Mouse (Mus musculus) gastrocnemius, adult 18-20 months (tissue): ENCODE measurements around the gene Shc3. TPM values are rescaled to one million over a fixed set of nuclear protein-coding genes. Genes with fewer than 3 reads are reported as not detected.
A peak's percentile ranks its signal among the peaks of the same experiment; 100 is the strongest.

Source experiments
- DNase-seq: peaks from one replicate; pipeline ENCODE4 v3.0.0; 2021; ENCODE audit warnings: low spot score
- total RNA-seq, 2 experiments: library from RNA; stranded (reverse); gene quantifications; 2 replicates each; pipeline ENCODE4 v1.2.3; 2021

Gene Shc3
- total RNA-seq, 2 experiments from 2014 or later: 0.59 to 1.0 TPM

DNA sequence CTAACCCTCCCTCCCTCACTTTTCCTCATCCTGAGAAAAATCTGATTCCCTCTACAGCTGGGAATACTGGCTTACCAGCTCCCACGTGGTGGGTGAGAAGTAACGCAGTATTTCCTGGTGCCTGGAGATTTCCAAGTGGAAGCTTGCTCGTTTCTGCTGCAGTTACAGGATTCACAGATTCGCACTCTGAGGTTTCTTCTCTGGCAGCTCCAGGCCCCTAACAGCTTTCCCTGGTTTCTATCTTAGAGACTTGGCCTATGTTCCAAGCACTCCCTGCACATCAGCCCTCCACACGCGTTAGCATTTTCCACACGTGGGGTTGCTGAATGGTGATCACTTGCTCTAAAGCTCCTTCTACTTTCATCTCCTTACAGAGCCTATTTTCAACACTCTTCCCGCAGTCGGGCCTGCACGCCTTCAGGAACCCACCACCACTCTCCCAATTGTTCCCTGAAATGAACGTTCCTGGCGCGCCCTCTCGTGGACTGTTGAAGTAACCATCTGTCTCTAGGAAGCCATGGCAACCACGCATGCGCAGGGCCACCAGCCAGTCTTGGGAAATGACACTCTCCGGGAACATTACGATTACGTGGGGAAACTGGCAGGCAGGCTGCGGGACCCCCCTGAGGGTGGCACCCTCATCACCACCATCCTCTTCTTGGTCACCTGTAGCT lies 150.8 kb downstream of the Shc3 start:
- peak; percentile 93 for DNase-seq

DNA sequence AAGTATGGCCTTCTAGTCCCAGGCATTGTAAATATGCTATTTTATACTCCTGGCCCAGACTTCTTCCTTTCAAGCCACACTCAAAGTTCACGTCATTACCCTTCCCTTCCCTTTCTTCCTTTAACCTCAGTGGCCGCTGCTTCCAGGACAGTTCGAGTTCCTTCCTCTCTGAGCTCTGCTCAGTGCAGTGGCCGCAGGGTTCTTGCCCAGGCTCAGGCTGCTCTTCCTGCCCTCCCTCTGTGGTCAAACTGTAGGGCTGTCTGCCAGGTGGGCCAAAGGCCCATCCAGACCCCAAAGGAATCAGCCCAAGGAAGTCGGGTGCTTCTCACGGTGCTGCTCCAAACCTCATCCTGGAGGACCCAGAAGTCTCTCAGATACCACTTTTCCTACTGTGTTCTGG lies 151.4 kb downstream of the Shc3 start:
- no peak for DNase-seq

DNA sequence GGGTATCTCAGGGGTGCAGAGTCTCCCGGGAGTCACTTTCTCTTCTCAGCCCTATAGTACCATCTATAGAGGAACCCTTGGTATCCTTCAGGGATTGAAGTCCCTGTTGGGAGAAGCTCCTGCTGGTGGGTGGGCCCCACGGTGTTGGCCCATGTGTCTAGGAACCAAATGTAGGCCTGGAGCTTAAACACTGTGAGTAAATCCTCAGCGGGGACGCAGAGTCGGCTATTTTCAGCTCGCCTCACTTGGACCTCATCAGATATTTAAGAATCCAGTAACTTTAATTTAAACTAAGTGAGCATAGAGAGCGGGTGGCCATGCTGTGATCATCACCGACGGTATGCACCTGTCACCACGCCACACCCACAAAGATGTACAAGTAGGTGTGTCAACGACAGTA lies 152.5 kb downstream of the Shc3 start:
- no peak for DNase-seq

DNA sequence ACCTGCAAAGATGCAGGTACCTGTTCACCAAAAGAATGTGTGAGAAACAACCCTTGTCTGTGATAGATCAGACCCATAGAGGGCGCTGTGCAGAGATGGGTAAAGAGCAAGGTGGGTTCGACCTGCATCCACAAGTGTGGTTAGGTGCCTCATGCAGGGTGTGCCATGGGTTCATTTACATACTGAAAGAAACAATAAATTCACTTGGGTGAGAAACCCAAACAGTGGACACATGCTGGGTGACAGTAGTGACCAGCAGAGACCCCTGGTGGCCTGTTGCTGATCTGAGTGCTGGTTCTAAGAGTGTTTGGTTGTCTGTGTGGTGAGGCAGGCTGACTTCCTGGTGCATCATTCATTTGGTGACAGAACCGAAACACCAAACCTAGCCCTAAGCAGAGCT lies 155.8 kb downstream of the Shc3 start:
- DNase-seq: no peak

DNA sequence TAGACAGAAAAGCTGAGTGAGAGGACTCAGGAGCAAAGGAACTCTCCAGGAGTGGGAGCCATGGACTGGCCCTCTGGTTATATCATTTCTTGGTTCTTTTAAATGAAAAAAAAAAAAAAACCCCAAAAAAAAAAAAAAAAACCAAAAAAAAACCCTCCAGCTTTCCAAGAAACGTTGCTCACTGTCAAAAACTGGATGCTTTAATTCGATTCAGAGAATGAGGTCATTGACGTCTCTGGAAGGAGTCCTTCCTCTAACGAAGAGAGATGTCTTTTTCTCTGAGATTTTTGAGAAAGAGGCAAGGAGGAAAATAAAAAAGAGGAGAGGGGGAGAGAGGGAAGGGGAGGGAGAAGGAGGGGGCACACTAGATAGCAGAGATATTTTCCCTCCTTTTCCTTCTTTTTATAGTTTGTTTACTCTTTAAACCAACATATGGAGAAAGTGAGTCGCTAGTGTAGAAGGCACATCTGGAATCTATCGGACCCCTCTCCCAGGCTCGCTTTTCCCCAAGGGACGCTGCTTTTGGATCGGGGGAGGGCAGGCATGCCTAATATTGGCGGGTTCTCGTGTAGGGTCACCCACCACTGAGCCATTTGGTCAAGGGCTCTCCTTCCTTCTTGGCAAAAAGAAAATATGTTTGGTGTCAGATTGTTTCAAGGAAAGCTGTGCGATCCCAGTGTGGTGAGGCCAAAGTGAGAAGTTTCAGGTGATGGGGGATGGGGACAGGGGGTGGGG lies 157.4 kb downstream of the Shc3 start:
- no peak for DNase-seq

DNA sequence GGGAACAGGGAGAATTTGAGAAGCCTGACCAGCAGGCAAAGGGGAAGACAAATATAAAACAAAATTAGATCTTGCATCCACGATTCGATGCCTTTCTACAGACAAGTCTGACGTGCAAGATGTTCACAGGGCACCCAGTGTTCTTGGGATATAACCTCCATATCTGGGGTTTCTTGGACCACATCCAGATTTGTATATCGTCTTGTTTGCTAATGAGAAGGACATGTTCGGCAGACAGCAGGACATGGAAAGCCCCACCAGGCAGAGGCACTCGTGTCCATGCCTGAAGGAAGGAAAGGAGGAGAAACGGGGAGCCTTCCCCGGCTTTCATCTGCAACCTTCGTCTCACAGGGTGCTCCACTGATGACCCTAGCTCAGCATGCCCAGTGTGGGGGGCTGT lies 158.0 kb downstream of the Shc3 start:
- no peak for DNase-seq

GRCm38 (mm10) chr13:51409936-51410481 lies 159.2 kb downstream of the Shc3 start:
- no peak for DNase-seq

GRCm38 (mm10) chr13:51408519-51409001 lies 160.7 kb downstream of the Shc3 start, which contains the start of gene S1pr3:
S1pr3 (plus strand) TSS chr13:51408639.
- DNase-seq: peak; percentile 63

- peak; percentile 29 for DNase-seq
Measured at GRCm38 (mm10) chr13:51407541-51408217, 161.5 kb downstream of the Shc3 start.

- no peak for DNase-seq
Measured at GRCm38 (mm10) chr13:51405731-51406320, 163.4 kb downstream of the Shc3 start.

GRCm38 (mm10) chr13:51404566-51404965 lies 164.7 kb downstream of the Shc3 start:
- no peak for DNase-seq

DNA sequence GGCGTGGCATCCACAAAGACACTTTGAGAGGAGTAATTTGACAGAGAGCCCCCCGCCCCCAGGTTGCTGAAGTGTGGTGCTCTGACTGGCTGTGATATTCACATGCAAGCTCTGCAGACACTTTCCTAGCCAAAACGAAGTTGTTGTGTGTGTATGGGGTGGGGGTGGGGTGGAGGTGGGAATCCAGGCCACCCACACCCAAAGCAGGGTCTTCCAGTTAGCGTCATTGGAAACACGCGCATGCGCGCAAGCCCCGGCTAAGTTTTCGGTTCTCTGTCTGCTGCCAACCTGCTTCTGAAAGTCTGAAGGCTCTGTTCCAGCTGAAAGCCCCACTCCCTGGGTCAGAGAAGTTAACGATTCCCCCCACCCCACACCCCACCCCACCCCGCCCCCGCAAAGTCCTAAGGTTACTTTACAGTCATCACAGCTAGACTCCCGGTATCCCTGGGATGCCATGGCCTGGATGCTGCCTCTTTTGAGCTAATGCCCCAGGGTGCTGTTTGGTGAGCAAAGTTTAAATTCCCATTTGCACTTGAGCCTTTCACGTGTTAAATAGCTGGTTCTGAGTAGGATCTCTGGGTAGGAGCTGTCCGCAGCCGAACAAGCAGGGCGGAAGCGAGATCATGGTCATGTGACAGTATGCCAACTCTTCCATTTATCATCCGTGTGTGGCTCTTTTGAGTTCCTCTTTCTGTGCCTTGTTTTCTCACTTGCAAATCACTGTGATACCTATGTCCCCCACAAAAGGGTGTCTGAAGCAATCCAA lies 168.3 kb downstream of the Shc3 start:
- DNase-seq: no peak

DNA sequence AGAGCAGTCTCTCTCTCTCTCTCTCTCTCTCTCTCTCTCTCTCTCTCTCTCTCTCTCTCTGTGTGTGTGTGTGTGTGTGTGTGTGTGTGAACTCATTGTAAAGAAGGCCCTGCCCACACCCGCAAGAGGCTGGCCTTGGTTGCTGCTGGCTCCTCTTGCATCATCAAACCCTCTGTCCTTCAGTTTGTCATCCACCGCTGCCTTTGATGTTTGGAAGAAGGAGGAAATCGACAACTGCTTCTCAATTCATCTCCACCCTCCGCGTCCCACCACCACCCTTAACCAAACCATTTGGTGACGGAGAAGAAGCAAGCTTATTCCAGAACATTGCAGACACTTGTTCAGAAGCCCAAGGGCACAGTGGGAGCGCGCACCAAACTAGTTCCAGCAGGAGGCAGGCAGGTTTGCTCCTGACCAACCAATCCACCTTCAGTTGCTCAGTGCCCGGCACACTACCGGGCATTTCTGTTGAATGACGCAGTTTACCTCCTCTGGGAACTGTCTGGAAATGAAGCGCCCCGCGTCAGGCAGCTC lies 169.0 kb downstream of the Shc3 start:
- DNase-seq: no peak

GRCm38 (mm10) chr13:51399562-51399961 lies 169.7 kb downstream of the Shc3 start:
- DNase-seq: no peak

GRCm38 (mm10) chr13:51397861-51398260 lies 171.4 kb downstream of the Shc3 start:
- no peak for DNase-seq

GRCm38 (mm10) chr13:51392256-51392655 lies 177.0 kb downstream of the Shc3 start:
- DNase-seq: no peak

- no peak for DNase-seq
Measured at GRCm38 (mm10) chr13:51391359-51391916, 177.8 kb downstream of the Shc3 start.

- DNase-seq: no peak
Measured at GRCm38 (mm10) chr13:51390398-51390797, 178.8 kb downstream of the Shc3 start.

GRCm38 (mm10) chr13:51387908-51388307 lies 181.3 kb downstream of the Shc3 start:
- DNase-seq: no peak

DNA sequence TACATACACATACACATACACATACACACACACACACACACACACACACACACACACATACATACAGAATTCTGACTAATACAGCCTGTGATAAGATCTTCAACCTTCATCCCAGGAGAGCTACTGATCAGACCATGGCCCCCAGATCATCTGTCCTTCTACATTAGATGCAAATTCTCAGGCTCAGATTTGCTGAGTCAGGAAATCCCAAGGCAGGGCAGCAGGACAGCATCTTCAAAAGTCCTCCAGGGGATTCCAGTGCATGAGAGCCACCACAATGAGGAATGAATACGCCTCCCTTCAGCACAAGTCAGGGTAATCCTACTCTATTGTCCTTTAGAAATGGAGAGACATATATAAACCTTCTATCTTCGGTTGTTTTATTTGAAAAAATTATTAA lies 184.3 kb downstream of the Shc3 start:
- DNase-seq: no peak
